Mouse (Mus musculus) bone marrow macrophage, adult 2 months (primary cell): Measurements from ENCODE around the gene Zfp382. TPM values are rescaled to one million over a fixed set of nuclear protein-coding genes. Genes with fewer than 3 reads are reported as not detected.
A peak's percentile ranks its signal among the peaks of the same experiment; 100 is the strongest.

Source experiments
- H3K27ac ChIP-seq: 2 replicates; pipeline ENCODE4 v1.5.1; 2012; ENCODE audit warnings: low read depth, low read length; ENCODE audit not compliant: insufficient read depth
- H3K4me1 ChIP-seq: 2 replicates; pipeline ENCODE4 v1.6.1; 2012; ENCODE audit warnings: low read length; ENCODE audit not compliant: control insufficient read depth, insufficient read depth
- H3K4me3 ChIP-seq: 2 replicates; pipeline ENCODE4 v1.5.1; 2012; ENCODE audit warnings: mild to moderate bottlenecking, low read length, moderate library complexity; ENCODE audit not compliant: insufficient read depth
- CTCF ChIP-seq: IDR thresholded peaks from 2 replicates; pipeline ENCODE4 v1.5.1; 2012; ENCODE audit warnings: low read depth, mild to moderate bottlenecking, low read length, moderate library complexity
- POLR2A ChIP-seq: IDR thresholded peaks from 2 replicates; pipeline ENCODE4 v1.6.1; 2012; ENCODE audit warnings: mild to moderate bottlenecking, low read depth, low read length, borderline replicate concordance
- polyA plus RNA-seq: library from polyadenylated mRNA; stranded (reverse); fragments of >200 nt; gene quantifications from 2 replicates; pipeline ENCODE4 v1.2.4, GENCODE M21; 2012; ENCODE audit not compliant: missing spikeins, insufficient read depth, insufficient read length

Gene Zfp382
- 7.7 and 8.9 TPM in 2 replicates for polyA plus RNA-seq

GRCm38 (mm10) chr7:30121308-30122187, at the start of gene Zfp382:
Gene Zfp382 (plus strand): TSS chr7:30121942.
- Histone ChIP-seq H3K4me3 (peak within 1 kb of the TSS; percentile 89), H3K27ac (peak within 1 kb of the TSS; percentile 58), H3K4me1 (peaks cover 7% of the 10 kb centered on the region; the same call in 1 of the 2 replicates)
- no peak for TF ChIP-seq CTCF
- no peak for TF ChIP-seq POLR2A

- H3K4me3 ChIP-seq: peak within 1 kb of the TSS; percentile 83
- TF ChIP-seq POLR2A (no peak), CTCF (0 out of 2 replicates have a peak, but pooled peaks have one; percentile 10)
- peak within 1 kb of the TSS; percentile 11; the same call in 1 of the 2 replicates for H3K27ac ChIP-seq
- H3K4me1 ChIP-seq: no peaks in the 10 kb centered on the region
Measured at GRCm38 (mm10) chr7:30072146-30073028, 49.4 kb upstream of the Zfp382 start, which contains the start of gene Zfp82. Gene Zfp82 (minus strand): TSS chr7:30072900.

GRCm38 (mm10) chr7:30086524-30086923, 35.2 kb upstream of the Zfp382 start:
- TF ChIP-seq POLR2A: no peak
- TF ChIP-seq CTCF: no peak
- Histone ChIP-seq H3K4me1 (peaks cover 6% of the 10 kb centered on the region; the same call in 1 of the 2 replicates), H3K4me3 (no peak overlapping the region), H3K27ac (no peak overlapping the region)

GRCm38 (mm10) chr7:30089405-30089804, 32.3 kb upstream of the Zfp382 start:
- TF ChIP-seq CTCF (no peak), POLR2A (no peak)
- peaks cover 10% of the 10 kb centered on the region for H3K4me1 ChIP-seq
- no peak overlapping the region for H3K27ac ChIP-seq
- H3K4me3 ChIP-seq: peak overlapping the region; percentile 95

- Histone ChIP-seq H3K27ac (peak within 1 kb of the TSS; percentile 34), H3K4me3 (peak within 1 kb of the TSS; percentile 95), H3K4me1 (peaks cover 10% of the 10 kb centered on the region)
- TF ChIP-seq CTCF (no peak), POLR2A (no peak; the same call in 1 of the 2 replicates)
Measured at GRCm38 (mm10) chr7:30090092-30090969, 31.4 kb upstream of the Zfp382 start, which contains the start of the genes Gm26920 and Zfp566. Gene Gm26920 (minus strand): TSS chr7:30090410. Gene Zfp566 (minus strand): TSS chr7:30090527.

GRCm38 (mm10) chr7:30090970-30091585, 30.7 kb upstream of the Zfp382 start:
- TF ChIP-seq POLR2A (no peak), CTCF (no peak)
- peak overlapping the region; percentile 95 for H3K4me3 ChIP-seq
- H3K4me1 ChIP-seq: peaks cover 10% of the 10 kb centered on the region
- peak overlapping the region; percentile 27 for H3K27ac ChIP-seq

GRCm38 (mm10) chr7:30092666-30093065, 29.1 kb upstream of the Zfp382 start:
- TF ChIP-seq POLR2A: no peak
- no peak for TF ChIP-seq CTCF
- Histone ChIP-seq H3K4me3 (no peak overlapping the region), H3K27ac (no peak overlapping the region), H3K4me1 (peaks cover 13% of the 10 kb centered on the region)

GRCm38 (mm10) chr7:30093918-30094415, 27.8 kb upstream of the Zfp382 start:
- H3K4me3 ChIP-seq: peak overlapping the region; percentile 81
- H3K27ac ChIP-seq: no peak overlapping the region
- no peak for TF ChIP-seq POLR2A
- no peak for TF ChIP-seq CTCF
- H3K4me1 ChIP-seq: peaks cover 12% of the 10 kb centered on the region
